Mouse (Mus musculus) frontal cortex, adult 2 months (tissue): ENCODE measurements around the gene Stox2. TPM values are rescaled to one million over a fixed set of nuclear protein-coding genes. Genes with fewer than 3 reads are reported as not detected.
A peak's percentile ranks its signal among the peaks of the same experiment; 100 is the strongest.

Experiments used
- DNase-seq, 2 experiments: peaks; one replicate each; pipeline ENCODE4 v3.0.0; 2022; ENCODE audit warnings: low spot score in 1 of 2; ENCODE audit errors: extremely low spot score in 1 of 2
- polyA plus RNA-seq: library from polyadenylated mRNA; depleted of rRNA; stranded (reverse); fragments of >200 nt; gene quantifications from 2 replicates; pipeline ENCODE4 v1.2.3, GENCODE M21; 2012

Gene Stox2
- polyA plus RNA-seq, 1 experiment: 29.4 TPM

- no peak for DNase-seq
Observed at GRCm38 (mm10) chr8:47411994-47412695, 34.0 kb downstream of the Stox2 start.

DNA sequence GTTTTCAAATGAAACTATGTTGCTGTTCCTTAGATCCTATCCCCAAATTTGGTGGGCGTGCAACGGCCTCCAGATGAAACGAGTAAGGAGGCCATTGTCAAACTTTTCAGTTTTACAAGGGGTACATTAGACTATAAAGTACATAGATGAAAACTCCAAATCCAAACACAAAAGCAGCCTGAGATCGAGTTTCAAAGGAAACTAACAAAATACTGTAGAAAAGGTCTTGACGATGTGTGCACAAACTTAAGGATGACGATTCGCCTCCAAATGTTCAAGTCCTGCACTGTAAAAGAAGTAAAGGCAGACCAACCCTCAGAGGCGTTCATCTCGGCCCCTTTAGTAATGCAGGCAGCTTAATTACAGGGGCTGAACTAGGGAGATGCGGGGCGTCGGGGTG lies 34.8 kb downstream of the Stox2 start:
- DNase-seq: no peak

DNA sequence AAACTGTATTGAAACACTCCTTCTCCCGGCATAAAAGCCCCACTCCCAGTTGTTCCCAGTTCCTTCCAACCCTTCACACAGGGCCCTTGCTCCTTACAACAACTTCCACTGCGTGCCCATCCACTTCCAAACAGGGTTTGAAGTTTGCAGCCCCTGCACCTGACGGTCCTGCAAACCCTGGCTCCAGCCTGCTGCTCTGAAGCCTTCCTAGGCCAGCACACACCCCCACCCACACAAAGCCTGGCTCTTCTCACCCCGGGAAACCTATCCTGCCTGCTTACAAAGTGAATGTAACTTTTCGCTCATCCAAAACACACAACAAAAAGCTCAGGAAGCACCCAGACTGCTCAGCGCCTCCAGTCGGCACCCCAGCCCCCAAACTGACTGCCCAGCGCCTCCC lies 37.1 kb downstream of the Stox2 start:
- DNase-seq: no peak

DNA sequence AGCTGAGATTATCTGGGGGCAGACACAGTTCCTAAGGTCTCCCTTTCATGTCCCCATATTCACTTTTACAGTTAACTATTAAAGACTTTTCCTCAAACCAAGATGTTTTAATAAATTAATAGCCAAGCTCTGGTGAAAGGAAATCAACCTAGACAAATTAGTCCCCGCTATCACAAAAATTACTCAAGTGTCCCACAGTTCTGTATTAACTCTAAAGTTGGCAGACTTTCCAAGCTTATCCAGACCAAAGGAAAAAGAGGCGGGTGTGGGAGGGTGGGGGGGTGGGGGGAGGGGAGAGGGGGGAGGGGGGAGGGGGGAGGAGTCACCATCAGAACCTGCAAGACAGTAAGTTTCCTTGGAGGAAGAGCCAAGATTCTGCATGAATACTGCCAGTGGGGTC lies 41.3 kb downstream of the Stox2 start:
- DNase-seq: no peak

DNA sequence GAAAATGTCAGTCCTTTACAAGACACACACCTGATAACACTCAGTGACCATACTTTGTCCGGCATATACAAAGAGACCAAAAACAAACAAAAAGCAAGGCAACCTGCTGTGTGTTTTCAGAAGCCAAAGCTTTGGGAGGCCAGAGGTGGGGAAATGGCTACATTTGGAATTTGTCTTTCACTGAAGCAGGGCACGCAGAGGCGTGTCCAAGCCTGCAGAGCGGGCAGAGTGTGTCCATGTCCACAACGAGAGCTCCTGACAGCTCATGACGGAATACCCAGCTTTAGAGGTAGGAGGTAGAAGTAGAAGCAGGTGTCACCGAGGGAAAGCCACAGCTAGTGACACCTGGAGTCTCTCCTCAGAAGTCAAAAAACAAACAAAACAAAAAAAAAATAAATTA lies 53.2 kb downstream of the Stox2 start:
- no peak for DNase-seq

- no peak for DNase-seq
Observed at GRCm38 (mm10) chr8:47392290-47392689, 53.9 kb downstream of the Stox2 start.

- DNase-seq: no peak
Observed at GRCm38 (mm10) chr8:47391844-47392243, 54.3 kb downstream of the Stox2 start.

DNA sequence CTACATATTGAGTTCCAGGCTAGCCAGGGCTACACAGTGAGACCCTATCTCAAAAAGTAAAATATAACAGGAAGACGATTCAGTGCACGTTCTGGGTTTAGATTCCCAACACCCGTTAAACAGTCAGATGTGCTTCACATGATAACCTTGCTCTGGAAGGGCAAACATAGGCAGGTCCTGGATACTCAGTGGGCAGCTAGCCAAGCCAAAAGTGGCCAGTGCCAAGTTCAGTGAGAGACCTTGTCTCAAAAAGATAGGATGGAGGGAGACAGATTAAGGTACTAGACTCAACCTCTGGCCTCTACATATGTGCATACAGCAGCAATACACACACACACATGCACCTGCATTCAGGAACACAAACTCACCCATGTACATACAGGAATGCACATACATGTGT lies 56.7 kb downstream of the Stox2 start:
- DNase-seq: no peak

GRCm38 (mm10) chr8:47388171-47388570 lies 58.0 kb downstream of the Stox2 start:
- no peak for DNase-seq

DNA sequence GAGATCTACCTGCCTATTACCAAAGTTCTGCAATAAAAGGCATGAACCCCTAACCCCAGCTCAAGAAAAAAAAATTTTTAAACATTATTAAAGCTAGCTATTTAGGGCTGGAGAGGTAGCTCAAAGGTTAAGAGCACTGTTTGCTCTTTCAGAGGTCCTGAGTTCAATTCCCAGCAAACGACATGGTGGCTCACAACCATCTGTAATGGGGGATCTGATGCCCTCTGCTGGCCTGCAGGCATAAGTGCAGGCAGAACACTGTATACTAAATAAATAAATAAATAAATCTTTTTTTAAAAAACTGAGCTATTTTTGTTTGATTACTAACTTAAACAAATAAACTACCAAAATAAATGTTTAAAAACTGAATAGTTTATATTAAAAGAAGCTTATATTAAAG lies 60.4 kb downstream of the Stox2 start:
- DNase-seq: no peak

- no peak for DNase-seq
Observed at GRCm38 (mm10) chr8:47384151-47384550, 62.0 kb downstream of the Stox2 start.

GRCm38 (mm10) chr8:47383632-47384031 lies 62.5 kb downstream of the Stox2 start:
- no peak for DNase-seq

- DNase-seq: peak in 1 of 2 experiments; percentile 60
Observed at GRCm38 (mm10) chr8:47381216-47381615, 64.9 kb downstream of the Stox2 start.

DNA sequence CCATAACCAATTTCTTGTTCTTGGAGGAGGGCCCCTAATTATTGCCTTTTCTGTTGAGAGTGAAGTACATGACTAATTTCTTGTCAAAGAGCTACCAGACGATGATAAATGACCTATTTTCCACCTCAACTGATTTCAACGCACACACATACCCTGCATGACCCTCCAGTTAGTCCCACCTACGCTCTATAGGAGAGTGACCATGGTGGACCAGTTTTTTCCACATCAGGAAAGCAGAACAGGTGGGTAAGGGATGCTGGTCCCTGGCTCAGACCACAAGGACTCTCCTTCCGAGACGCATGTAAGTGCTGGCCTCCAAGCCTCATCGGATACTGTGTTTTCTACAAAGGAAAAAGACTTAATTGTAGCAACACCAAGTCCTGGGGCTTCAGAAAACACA lies 65.4 kb downstream of the Stox2 start:
- no peak for DNase-seq

- DNase-seq: no peak
Observed at GRCm38 (mm10) chr8:47380075-47380474, 66.1 kb downstream of the Stox2 start.

- no peak for DNase-seq
Observed at GRCm38 (mm10) chr8:47376651-47377050, 69.5 kb downstream of the Stox2 start.

DNA sequence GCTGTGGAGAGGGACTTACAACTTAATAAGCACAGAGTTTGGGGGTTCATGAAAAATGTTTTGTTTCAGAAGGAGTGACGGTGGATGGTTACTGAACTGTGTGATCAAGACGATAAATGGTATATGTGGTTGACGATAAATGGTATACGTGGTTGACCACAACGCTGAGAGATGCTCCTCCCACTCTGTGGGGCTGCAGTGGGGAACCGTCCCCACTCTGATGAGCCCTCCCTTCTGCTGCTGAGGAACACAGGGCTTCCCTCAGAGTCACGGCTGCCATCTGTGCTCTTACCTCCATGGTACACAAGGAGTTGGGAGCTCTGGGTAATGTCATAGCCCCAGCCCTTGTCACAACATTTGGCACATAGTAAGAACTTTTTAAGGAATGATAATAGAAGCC lies 72.4 kb downstream of the Stox2 start:
- no peak for DNase-seq

DNA sequence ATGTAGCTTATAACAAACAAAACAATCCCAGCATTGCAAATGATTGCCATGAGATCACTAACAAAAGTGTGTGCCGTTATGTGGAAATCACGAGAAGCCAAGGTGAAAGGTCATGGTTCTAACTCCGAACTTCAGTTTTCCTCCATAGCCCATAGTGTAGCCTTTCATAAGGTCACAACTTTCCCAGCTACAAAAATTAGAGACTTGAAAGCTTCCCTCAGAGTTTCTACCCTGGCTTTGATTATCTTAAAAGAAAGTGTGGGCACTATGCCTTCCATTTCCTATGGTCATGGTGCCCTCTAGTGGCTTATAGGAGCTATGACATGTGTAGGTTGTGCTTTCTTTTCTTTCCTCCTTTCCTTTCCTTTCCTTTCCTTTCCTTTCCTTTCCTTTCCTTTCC lies 74.6 kb downstream of the Stox2 start:
- peak in 1 of 2 experiments; percentile 53 for DNase-seq

GRCm38 (mm10) chr8:47371081-47371480 lies 75.1 kb downstream of the Stox2 start:
- no peak for DNase-seq

- DNase-seq: peak; percentile 78 to 93
Observed at GRCm38 (mm10) chr8:47370421-47371080, 75.6 kb downstream of the Stox2 start.

GRCm38 (mm10) chr8:47369949-47370348 lies 76.2 kb downstream of the Stox2 start:
- DNase-seq: no peak

DNA sequence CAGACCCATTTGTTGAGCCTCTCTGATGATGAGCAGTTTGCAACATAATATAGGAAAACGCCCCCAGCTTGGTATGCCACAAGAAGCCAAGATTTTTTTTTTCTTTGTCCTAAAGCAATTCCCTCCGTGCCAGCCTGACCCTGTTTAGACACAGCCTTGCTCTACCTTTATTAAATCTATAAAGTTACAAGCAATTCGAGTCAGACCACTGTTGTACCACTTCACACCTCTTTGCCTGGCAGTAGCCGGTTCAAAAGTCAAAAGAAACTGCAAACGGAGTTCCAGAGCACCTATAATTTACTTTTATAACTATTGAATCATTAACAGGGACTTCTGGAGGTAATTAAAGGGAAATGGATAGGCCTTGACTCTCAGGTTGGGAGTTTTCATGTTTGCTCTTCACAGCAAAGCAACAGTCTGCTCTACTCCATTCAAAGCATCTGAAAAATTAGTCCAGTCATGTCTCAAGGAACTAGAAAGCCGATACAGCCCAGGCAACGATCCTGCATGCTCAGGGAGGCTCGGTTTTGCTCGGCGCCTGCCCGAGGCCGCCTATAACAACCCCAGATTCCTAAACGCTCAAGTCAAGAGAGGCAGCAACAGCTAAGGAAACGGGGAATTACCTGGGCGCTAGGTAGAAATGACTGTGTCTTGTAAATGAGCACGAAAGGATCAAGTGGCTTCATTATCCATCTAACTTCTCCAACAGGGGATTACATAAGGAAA lies 77.0 kb downstream of the Stox2 start:
- DNase-seq: no peak
